Mouse (Mus musculus) neural tube, embryonic 11.5 days (tissue): ENCODE data around the gene Dkc1. TPM values are rescaled to one million over a fixed set of nuclear protein-coding genes. Genes with fewer than 3 reads are reported as not detected.

Experiments
- ATAC-seq: fragments of 200-750 bp; cut with Nextera tagmentation; 2 replicates; pipeline ENCODE4 v1.8.0; 2017; ENCODE audit warnings: moderate number of reproducible peaks, mild to moderate bottlenecking, moderate TSS enrichment, moderate library complexity; ENCODE audit not compliant: insufficient read depth, low FRiP score, low TSS enrichment
- DNase-seq: peaks from one replicate; pipeline ENCODE4 v3.0.0-alpha.2; 2015; ENCODE audit warnings: low spot score
- H3K27ac ChIP-seq: fragments of 300-500 bp; sonication (generic); 2 replicates; pipeline ENCODE4 v1.5.1; 2014; ENCODE audit warnings: low read depth, mild to moderate bottlenecking, low read length
- H3K27me3 ChIP-seq: fragments of 300-500 bp; sonication (generic); 2 replicates; pipeline ENCODE4 v1.6.1; 2014; ENCODE audit warnings: mild to moderate bottlenecking, low read length, mixed read lengths; ENCODE audit not compliant: control insufficient read depth, insufficient read depth
- H3K36me3 ChIP-seq: fragments of 300-500 bp; sonication (generic); 2 replicates; pipeline ENCODE4 v1.6.1; 2014; ENCODE audit warnings: mild to moderate bottlenecking, low read length, moderate library complexity, mixed read lengths; ENCODE audit not compliant: control insufficient read depth, insufficient read depth
- H3K4me1 ChIP-seq: fragments of 300-500 bp; sonication (generic); 2 replicates; pipeline ENCODE4 v1.6.1; 2014; ENCODE audit warnings: low read length, mixed read lengths; ENCODE audit not compliant: control insufficient read depth, insufficient read depth
- H3K4me2 ChIP-seq: fragments of 300-500 bp; sonication (generic); 2 replicates; pipeline ENCODE4 v1.6.1; 2014; ENCODE audit warnings: low read depth, mild to moderate bottlenecking, moderate library complexity
- H3K4me3 ChIP-seq: fragments of 300-500 bp; sonication (generic); 2 replicates; pipeline ENCODE4 v1.5.1; 2014; ENCODE audit warnings: low read depth, low read length
- H3K9ac ChIP-seq: fragments of 300-500 bp; sonication (generic); 2 replicates; pipeline ENCODE4 v1.6.1; 2014; ENCODE audit warnings: mild to moderate bottlenecking, low read length
- H3K9me3 ChIP-seq: fragments of 300-500 bp; sonication (generic); 2 replicates; pipeline ENCODE4 v1.6.1; 2016; ENCODE audit warnings: low read length; ENCODE audit not compliant: control insufficient read depth
- WGBS: fragments of 180-500 bp; shearing (Covaris S2); extraction: QIAGEN DNeasy Blood & Tissue Kit; methylation state at CpG from one replicate; pipeline ENCODE4 v1.1.7; 2014; 5-methylcytosine and 5-hydroxymethylcytosine counted together
- polyA plus RNA-seq: library from polyadenylated mRNA; unstranded; fragments of >200 nt; fragmentation: Nextera tagmentation; extraction: Ambion mirVana; gene quantifications from 2 replicates; pipeline ENCODE4 v1.2.1, GENCODE M21; 2014

Gene Dkc1
- 128 and 134 TPM in 2 replicates for polyA plus RNA-seq

DNA sequence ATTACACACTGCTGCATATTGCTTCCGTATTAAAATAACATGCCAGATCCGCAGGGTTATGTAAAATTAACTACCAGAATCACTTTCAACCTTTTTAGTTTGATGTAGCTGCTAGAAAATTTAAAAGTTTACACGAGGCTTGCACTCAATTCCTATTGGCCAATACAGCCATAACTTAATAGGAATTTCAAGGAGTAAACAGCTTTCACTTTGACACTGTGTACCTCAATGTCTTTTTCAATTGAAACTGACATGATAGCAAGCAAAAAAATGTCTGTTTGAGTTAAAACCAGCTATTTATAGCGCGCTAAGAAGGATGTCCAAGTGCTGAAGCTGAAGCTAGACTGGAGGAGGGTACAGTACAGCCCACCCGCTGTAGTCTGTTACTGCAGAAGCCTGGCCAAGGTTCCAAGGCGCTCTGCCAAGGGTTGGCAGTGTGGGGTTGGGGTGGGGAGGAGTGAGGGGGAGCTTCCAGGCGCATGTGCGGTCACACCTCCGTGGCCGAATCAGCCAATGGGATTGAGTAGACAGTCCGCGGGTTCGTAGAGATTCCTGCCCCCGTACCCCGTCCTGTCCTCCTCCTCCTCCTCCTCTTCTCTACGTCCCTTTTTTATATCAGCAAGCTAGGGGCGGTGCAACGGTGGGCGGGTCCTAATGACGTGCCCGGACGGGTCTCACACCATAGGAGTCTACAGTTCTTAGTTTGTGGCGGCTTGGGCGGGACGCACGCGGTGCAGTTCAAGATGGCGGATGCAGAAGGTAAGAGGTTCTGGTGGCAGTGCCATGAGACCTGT, at the start of gene Dkc1:
Dkc1 (plus strand) TSS at position 486 of the 794 bp plus-strand sequence.
- H3K4me2 ChIP-seq: peak within 1 kb of the TSS; percentile 51
- 16% methylated on average over 28 of the region's 29 CpGs for WGBS
- peak; percentile 89 for DNase-seq
- H3K27me3 ChIP-seq: no peaks in the 10 kb centered on the region
- peak within 1 kb of the TSS; percentile 50 for H3K9ac ChIP-seq
- H3K4me3 ChIP-seq: peak within 1 kb of the TSS; percentile 48
- ATAC-seq: peak; percentile 99
- no peaks in the 10 kb centered on the region for H3K36me3 ChIP-seq
- no peaks in the 10 kb centered on the region for H3K9me3 ChIP-seq
- H3K4me1 ChIP-seq: no peaks in the 10 kb centered on the region
- no peak within 1 kb of the TSS for H3K27ac ChIP-seq

- Histone ChIP-seq H3K9ac (no peak overlapping the region), H3K4me2 (no peak overlapping the region), H3K9me3 (no peaks in the 10 kb centered on the region), H3K36me3 (no peaks in the 10 kb centered on the region), H3K4me3 (no peak overlapping the region), H3K27me3 (no peaks in the 10 kb centered on the region), H3K27ac (no peak overlapping the region), H3K4me1 (no peaks in the 10 kb centered on the region)
- no peak for DNase-seq
- ATAC-seq: no peak
- 81% methylated on average over 1 of the region's 1 CpGs for WGBS
Measured at GRCm38 (mm10) chrX:75045931-75046330, 49.7 kb upstream of the Dkc1 start.

DNA sequence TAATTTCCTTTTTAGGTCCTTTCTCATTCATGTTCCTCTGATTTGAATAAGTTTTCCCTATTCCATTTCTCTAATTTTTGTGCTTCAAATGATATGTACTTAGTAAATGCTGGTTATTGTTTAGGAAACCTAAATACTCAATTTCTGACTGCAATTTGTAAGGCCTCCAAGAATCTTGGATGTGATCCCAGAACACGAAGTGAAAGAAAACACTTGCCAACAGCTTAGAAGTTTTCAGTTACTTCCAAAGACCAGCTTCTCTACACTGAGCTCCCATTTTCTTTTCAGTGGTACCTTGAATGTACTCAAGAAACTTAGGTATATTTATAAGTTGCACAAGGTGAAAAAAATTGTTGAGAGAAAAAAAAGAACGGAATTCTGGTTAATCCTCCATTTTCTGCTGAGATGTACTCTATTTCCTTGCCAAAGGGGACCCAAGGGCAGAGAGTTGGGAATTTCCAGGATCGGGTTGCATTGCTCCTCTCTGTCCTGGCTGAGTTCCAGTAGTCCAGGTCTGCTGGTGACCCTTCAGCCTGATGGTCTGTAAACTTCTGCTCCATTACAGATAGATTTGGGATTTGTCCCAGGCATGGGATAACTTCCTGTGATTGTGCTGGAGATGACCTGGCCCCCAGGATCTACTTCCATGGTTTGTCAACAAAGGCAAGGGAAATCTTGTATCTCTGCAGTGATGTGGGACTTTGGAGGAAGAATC, 48.6 kb upstream of the Dkc1 start:
- no peak for ATAC-seq
- WGBS: 80% methylated on average over 3 of the region's 3 CpGs
- no peak overlapping the region for H3K4me2 ChIP-seq

DNA sequence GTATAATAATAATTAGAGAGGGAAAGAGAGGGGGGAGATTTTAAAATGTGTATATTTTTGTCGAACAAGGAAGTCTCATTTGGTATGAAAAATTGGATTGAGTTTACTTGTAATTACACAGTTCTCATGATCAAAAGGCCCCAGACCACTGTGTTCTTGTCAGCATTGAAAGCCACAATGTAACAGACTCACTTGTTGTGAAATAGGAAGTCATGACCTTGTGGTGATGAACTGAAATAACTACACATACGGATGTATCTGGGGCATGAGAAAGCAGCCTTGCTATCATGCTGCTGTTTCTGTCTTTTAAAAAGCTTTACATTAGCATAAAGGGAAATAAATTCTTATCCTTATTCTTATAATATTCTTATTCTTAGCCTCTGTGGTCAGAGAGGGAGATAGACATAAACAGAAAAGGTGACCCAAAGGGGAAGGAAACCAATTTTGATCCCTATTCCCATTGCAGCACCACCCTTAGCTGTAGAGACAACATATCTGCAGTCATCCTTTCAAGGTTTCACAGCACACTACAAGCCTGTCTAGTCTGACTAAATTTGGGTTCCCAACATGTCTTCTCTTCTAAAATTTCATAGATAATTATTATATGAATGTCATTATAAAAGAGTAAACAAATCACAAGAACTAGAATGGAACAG, 39.4 kb upstream of the Dkc1 start:
- Histone ChIP-seq H3K27ac (no peak overlapping the region), H3K4me3 (no peak overlapping the region), H3K27me3 (no peaks in the 10 kb centered on the region), H3K9me3 (no peaks in the 10 kb centered on the region), H3K4me1 (no peaks in the 10 kb centered on the region), H3K4me2 (no peak overlapping the region), H3K36me3 (no peaks in the 10 kb centered on the region), H3K9ac (no peak overlapping the region)
- DNase-seq (no peak), ATAC-seq (no peak)
- WGBS: 95% methylated on average over 2 of the region's 2 CpGs

More for the DNA sequence above, 48.6 kb upstream of the Dkc1 start:
- Histone ChIP-seq H3K4me3 (no peak overlapping the region), H3K4me1 (no peaks in the 10 kb centered on the region), H3K9ac (no peak overlapping the region), H3K27ac (no peak overlapping the region), H3K9me3 (no peaks in the 10 kb centered on the region), H3K27me3 (no peaks in the 10 kb centered on the region), H3K36me3 (no peaks in the 10 kb centered on the region)
- no peak for DNase-seq

GRCm38 (mm10) chrX:75082351-75082750, 13.3 kb upstream of the Dkc1 start:
- H3K27ac ChIP-seq: no peak overlapping the region
- no peak overlapping the region for H3K4me2 ChIP-seq
- no peak overlapping the region for H3K4me3 ChIP-seq
- DNase-seq (no peak), ATAC-seq (no peak)
- H3K9ac ChIP-seq: no peak overlapping the region
- H3K4me1 ChIP-seq: no peaks in the 10 kb centered on the region
- H3K9me3 ChIP-seq: no peaks in the 10 kb centered on the region
- 75% methylated on average over 2 of the region's 2 CpGs for WGBS
- H3K27me3 ChIP-seq: no peaks in the 10 kb centered on the region
- H3K36me3 ChIP-seq: no peaks in the 10 kb centered on the region

DNA sequence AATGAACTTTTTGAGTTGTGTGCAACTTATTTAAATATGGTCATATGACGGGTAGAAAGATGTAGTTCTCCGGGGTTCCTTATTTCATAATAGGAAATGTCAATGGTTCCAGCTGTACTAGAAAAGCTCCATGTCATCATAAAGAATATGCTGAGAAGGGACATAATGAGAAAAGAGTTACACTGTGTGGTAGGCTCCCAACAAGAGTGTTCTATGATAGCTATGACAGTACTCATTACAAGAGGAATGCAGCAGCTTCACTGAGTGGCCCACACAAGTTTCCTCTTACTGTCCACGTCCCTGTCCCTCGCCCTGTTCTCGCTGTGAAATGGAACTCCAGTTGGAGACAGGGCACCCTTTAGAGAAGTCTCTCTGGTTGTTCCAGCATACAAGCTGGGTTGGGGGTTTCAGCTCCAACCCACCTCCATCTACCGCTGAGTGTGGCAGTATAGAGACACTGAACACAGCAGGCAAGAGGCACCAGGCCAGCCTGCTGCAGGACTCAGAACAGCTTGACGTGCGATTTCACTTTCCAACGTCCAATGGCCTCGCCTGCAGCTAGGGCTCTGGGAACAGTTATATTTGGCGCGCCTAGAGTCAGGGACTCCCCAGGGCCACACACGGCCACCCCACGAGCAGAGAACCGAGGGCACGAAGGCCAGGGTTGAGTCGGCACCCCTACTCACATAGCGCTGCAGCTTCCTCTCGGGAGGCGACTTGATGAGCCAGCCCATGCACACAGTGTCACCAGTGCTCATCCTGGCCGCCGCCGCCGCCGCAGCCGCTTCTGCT, 11.5 kb upstream of the Dkc1 start:
- Histone ChIP-seq H3K4me2 (peak overlapping the region; percentile 49), H3K9ac (peak overlapping the region; percentile 52; the same call in 1 of the 2 replicates), H3K36me3 (no peaks in the 10 kb centered on the region), H3K4me1 (no peaks in the 10 kb centered on the region), H3K27ac (no peak overlapping the region), H3K27me3 (no peaks in the 10 kb centered on the region), H3K9me3 (no peaks in the 10 kb centered on the region), H3K4me3 (peak overlapping the region; percentile 44)
- DNase-seq (peak; percentile 33), ATAC-seq (peak; percentile 48; the same call in 1 of the 2 replicates)
- 27% methylated on average over 23 of the region's 26 CpGs for WGBS

GRCm38 (mm10) chrX:75084774-75085508, 10.7 kb upstream of the Dkc1 start, which contains the start of gene Gab3:
Gene Gab3 (minus strand): TSS chrX:75085458.
- DNase-seq: peak; percentile 33

More at GRCm38 (mm10) chrX:75084774-75085508, 10.7 kb upstream of the Dkc1 start, which contains the start of gene Gab3:
- H3K4me2 ChIP-seq: peak within 1 kb of the TSS; percentile 49
- peak within 1 kb of the TSS; percentile 52; the same call in 1 of the 2 replicates for H3K9ac ChIP-seq
- H3K27ac ChIP-seq: no peak within 1 kb of the TSS
- 12% methylated on average over 10 of the region's 17 CpGs for WGBS
- peak within 1 kb of the TSS; percentile 44 for H3K4me3 ChIP-seq
- no peaks in the 10 kb centered on the region for H3K9me3 ChIP-seq
- peak; percentile 73 for ATAC-seq
- H3K4me1 ChIP-seq: no peaks in the 10 kb centered on the region
- H3K27me3 ChIP-seq: no peaks in the 10 kb centered on the region
- no peaks in the 10 kb centered on the region for H3K36me3 ChIP-seq
